Mouse (Mus musculus) small intestine, adult 2 months (tissue): ENCODE measurements around the gene Mnd1. TPM values are rescaled to one million over a fixed set of nuclear protein-coding genes. Genes with fewer than 3 reads are reported as not detected.
A peak's percentile ranks its signal among the peaks of the same experiment; 100 is the strongest.

ENCODE experiments used
- H3K27ac ChIP-seq: fragments of 200-500 bp; 2 replicates; pipeline ENCODE4 v1.5.1; 2012; ENCODE audit warnings: low read depth, low read length, control low read depth, inconsistent platforms; ENCODE audit not compliant: insufficient read depth
- H3K27me3 ChIP-seq: fragments of 200-500 bp; 2 replicates; pipeline ENCODE4 v1.6.1; 2012; ENCODE audit warnings: mild to moderate bottlenecking, moderate library complexity, low read length, inconsistent platforms; ENCODE audit not compliant: control insufficient read depth, insufficient read depth
- H3K36me3 ChIP-seq: fragments of 200-500 bp; 2 replicates; pipeline ENCODE4 v1.6.1; 2012; ENCODE audit warnings: mild to moderate bottlenecking, low read length, control low read depth, inconsistent platforms; ENCODE audit not compliant: control insufficient read depth, insufficient read depth
- H3K4me1 ChIP-seq: fragments of 200-500 bp; 2 replicates; pipeline ENCODE4 v1.6.1; 2012; ENCODE audit warnings: low read length, inconsistent platforms, mixed read lengths; ENCODE audit not compliant: control insufficient read depth, insufficient read depth, insufficient read length
- H3K4me3 ChIP-seq: fragments of 200-500 bp; 2 replicates; pipeline ENCODE4 v1.5.1; 2012; ENCODE audit warnings: low read depth, mild to moderate bottlenecking, control low read depth, inconsistent platforms, low read length, moderate library complexity
- CTCF ChIP-seq: fragments of 200-500 bp; IDR thresholded peaks from 2 replicates; pipeline ENCODE4 v1.5.1; 2012; ENCODE audit warnings: low read depth, mild to moderate bottlenecking, control low read depth, inconsistent platforms, low read length, moderate library complexity, mixed read lengths; ENCODE audit not compliant: insufficient replicate concordance, insufficient read length; ENCODE audit errors: extremely low read depth
- POLR2A ChIP-seq: fragments of 200-500 bp; IDR thresholded peaks from 2 replicates; pipeline ENCODE4 v1.6.1; 2012; ENCODE audit warnings: low read depth, mild to moderate bottlenecking, control low read depth, inconsistent platforms, low read length, moderate library complexity
- WGBS: fragments of 180-500 bp; shearing (Covaris S2); methylation state at CpG from one replicate; pipeline ENCODE4 v1.1.7; 2018; 5-methylcytosine and 5-hydroxymethylcytosine counted together
- polyA plus RNA-seq: library from polyadenylated mRNA; depleted of rRNA; stranded (reverse); fragments of >200 nt; gene quantifications from 2 replicates; pipeline ENCODE4 v1.2.3, GENCODE M21; 2012

Mnd1 gene
- polyA plus RNA-seq, 1 experiment = not detected

DNA sequence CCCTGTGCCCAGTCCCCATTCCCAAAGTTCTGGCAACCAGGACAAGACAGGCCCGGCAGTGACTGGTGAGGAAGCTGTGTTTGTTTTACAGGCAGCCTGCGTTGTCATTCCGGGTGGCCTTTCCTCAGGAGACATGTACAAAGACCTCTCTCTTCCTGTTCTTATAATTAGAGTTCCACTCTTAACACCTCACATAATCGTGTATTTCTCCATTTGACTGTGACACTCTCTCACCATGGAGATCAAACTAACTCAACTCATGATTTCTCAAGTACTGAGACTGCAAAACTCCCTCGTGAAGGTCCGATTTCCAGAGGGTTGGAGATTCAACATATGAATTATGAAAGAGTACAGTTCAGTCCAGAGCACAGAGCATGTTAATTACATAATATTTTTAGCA, 19.7 kb downstream of the Mnd1 start:
- WGBS = 61% methylated on average over 6 of the region's 6 CpGs
- H3K27me3 ChIP-seq = no peaks in the 10 kb centered on the region
- TF ChIP-seq POLR2A = no peak
- TF ChIP-seq CTCF = no peak
- H3K27ac ChIP-seq = no peak overlapping the region
- no peaks in the 10 kb centered on the region for H3K36me3 ChIP-seq
- H3K4me1 ChIP-seq = peaks cover 5% of the 10 kb centered on the region
- H3K4me3 ChIP-seq = no peak overlapping the region

DNA sequence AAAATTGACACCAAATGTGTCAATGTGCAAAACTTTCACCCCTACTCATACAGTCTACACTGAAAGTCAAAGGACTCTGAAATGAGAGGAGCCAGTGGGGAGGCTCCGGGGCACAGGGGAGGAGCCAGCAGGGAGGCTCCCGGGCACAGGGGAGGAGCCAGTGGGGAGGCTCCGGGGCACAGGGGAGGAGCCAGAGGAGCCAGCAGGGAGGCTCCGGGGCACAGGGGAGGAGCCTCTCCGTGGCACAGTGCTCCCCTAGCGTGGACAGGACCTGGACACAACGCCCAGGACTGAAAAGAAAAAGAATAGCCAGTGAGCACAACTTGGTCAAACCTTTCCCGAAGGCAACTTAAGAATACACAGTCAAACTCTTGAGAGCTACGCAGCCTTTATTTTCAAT, 20.2 kb downstream of the Mnd1 start:
- no peaks in the 10 kb centered on the region for H3K27me3 ChIP-seq
- peaks cover 5% of the 10 kb centered on the region for H3K4me1 ChIP-seq
- H3K27ac ChIP-seq = no peak overlapping the region
- no peaks in the 10 kb centered on the region for H3K36me3 ChIP-seq
- H3K4me3 ChIP-seq = no peak overlapping the region; the same call in 1 of the 2 replicates
- TF ChIP-seq CTCF (no peak), POLR2A (no peak)
- 34% methylated on average over 9 of the region's 9 CpGs for whole genome bisulfite sequencing

DNA sequence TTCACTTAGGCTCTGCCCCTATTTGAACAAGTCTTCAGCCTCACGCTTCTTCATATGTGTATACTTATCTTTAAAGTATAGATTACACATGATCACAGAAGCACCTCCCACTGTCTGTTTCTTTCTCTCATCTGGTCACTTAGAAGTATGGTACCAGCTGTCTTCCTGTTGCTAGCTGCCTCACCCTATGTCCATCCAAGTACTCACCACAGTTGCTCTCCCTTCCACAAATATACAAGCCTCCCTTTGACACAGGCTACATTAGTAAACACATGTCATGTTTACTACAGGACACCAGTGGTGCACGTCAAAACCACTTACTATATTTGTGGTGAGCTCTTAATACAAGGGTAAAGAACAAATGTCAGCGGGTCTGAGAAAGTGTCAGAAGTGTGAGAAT, 24.2 kb downstream of the Mnd1 start:
- WGBS = 87% methylated on average over 3 of the region's 3 CpGs
- Histone ChIP-seq H3K4me1 (peaks cover 15% of the 10 kb centered on the region), H3K36me3 (no peaks in the 10 kb centered on the region), H3K4me3 (no peak overlapping the region), H3K27ac (no peak overlapping the region), H3K27me3 (no peaks in the 10 kb centered on the region)
- TF ChIP-seq POLR2A (no peak), CTCF (no peak)

DNA sequence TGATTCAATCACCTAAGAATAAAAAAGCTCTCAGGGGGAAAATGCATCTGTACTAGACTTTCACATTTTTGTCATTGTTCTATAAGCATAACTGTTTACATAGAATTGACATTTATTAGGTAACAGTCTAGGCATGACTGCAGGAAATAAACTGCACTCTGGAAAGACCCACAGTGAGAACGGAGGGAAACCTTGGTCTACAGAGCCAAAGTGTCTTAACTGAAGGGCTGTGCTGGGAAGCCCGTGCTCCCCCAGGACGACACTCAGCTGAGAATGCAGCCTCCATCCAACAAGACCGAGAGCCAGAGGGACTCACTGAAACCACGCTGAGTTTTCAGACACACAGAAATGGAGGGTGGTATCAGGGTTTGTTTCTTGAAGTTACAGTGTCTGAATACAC, 24.8 kb downstream of the Mnd1 start:
- no peak overlapping the region for H3K27ac ChIP-seq
- H3K4me3 ChIP-seq = no peak overlapping the region
- no peaks in the 10 kb centered on the region for H3K27me3 ChIP-seq
- H3K4me1 ChIP-seq = peaks cover 14% of the 10 kb centered on the region
- WGBS = 75% methylated on average over 5 of the region's 5 CpGs
- TF ChIP-seq CTCF (no peak), POLR2A (no peak)
- no peaks in the 10 kb centered on the region for H3K36me3 ChIP-seq

DNA sequence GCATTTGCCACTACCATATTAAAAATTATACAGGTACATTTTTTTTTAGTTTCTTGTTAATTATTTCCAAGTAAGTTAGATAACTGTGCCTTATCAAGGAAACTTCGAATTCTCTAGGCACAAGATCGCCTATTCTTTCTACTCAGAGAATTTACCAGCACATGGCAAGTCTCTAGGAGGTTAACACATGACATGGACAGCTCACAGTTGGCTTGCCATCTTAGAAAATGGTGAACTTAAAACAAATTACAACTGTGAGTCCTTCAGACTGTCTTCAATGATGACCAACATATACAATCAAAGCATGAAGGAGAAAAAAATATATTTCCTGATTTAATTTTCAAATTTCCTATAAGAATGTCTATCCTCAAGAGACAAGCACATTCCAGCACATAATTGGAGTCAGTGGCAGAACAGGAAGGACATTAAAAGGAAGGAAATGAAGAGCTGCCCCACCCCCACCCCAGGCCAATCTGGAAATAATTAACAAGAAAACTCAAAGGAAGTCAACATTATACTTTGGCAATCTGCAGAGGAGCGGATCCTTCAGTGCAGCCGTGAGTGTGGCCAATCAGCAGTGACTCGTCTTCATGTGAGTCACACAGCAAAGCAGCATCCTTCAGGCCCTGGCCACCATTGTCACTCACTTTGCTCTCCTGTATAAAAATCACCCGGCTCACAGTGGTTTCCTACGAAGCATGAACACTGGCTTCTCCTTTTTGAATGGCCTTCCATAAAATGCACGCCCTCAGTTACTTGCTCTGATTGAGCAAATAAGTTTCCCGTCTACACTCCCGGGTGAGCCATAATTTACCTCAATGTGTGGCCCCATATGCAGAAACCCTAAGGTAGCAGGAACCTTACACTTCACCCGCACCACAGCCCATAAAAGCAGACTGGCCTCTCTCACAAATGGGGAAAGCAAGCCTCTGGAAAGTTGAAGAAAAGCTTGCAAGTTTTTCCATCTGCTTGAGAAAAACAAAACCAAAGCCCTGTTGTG, 26.4 kb downstream of the Mnd1 start:
- Histone ChIP-seq H3K4me3 (no peak overlapping the region), H3K4me1 (peaks cover 10% of the 10 kb centered on the region; the same call in 1 of the 2 replicates), H3K36me3 (no peaks in the 10 kb centered on the region), H3K27ac (0 out of 2 replicates have a peak overlapping the region, but pooled peaks have one; percentile 5), H3K27me3 (no peaks in the 10 kb centered on the region)
- WGBS = 28% methylated on average over 11 of the region's 11 CpGs
- TF ChIP-seq CTCF (no peak), POLR2A (no peak)

DNA sequence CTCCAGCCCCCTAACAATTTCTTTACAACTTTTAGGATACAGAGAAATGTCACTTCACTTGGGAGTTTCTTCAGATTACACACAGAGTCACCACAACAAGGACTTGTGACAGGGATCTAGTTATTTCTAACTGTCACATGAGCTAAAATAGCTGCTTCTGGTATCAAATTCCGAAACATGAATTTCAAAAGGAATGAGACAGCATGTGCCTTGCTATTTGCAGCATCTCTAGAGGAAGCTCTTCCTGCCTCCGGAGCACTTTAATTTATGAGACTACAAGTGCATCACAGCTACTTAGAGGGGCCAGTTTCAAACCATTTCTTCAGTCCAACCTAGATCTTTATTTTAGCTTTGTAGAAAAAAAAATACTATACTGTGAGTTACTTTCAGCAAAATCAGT, 28.2 kb downstream of the Mnd1 start:
- WGBS = 90% methylated on average over 2 of the region's 2 CpGs
- peaks cover 10% of the 10 kb centered on the region; the same call in 1 of the 2 replicates for H3K4me1 ChIP-seq
- TF ChIP-seq POLR2A (no peak), CTCF (no peak)
- H3K27ac ChIP-seq = no peak overlapping the region
- no peaks in the 10 kb centered on the region for H3K36me3 ChIP-seq
- no peak overlapping the region for H3K4me3 ChIP-seq
- no peaks in the 10 kb centered on the region for H3K27me3 ChIP-seq

DNA sequence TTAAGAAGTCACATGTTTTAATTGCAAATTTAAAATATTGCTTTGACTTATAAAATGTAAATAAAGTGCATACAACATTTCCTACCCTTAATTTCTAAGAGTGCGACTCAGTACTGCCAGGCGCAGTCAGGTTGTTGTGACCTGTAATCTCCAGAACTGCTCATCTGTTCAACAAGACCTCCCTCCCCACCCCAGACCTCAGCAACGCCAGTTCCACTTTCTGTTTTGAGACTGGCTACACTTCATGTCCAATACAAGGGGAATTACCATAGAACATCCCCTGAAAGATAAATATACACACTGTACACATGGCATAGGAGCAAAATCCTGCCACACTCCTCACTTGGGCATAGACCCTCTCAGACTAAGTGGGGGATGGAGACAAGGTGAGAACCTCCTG, 28.9 kb downstream of the Mnd1 start:
- H3K27ac ChIP-seq = no peak overlapping the region
- 72% methylated on average over 3 of the region's 3 CpGs for WGBS
- no peak for TF ChIP-seq POLR2A
- no peak for TF ChIP-seq CTCF

More for the DNA sequence above, 28.9 kb downstream of the Mnd1 start:
- H3K4me1 ChIP-seq = peaks cover 10% of the 10 kb centered on the region; the same call in 1 of the 2 replicates
- H3K4me3 ChIP-seq = no peak overlapping the region
- no peaks in the 10 kb centered on the region for H3K36me3 ChIP-seq
- H3K27me3 ChIP-seq = no peaks in the 10 kb centered on the region
